Mouse (Mus musculus) liver, postnatal 0 days (tissue): Measurements from ENCODE around the gene Faim2.

ENCODE experiments used
- CTCF ChIP-seq: sonication (generic); IDR thresholded peaks from 2 replicates; pipeline ENCODE4 v1.5.1; 2016; ENCODE audit warnings: antibody characterized with exemption, low read depth
- EP300 ChIP-seq: IDR thresholded peaks from 2 replicates; pipeline ENCODE4 v1.6.1; 2016; ENCODE audit warnings: antibody characterized with exemption, low read depth, mild to moderate bottlenecking

GRCm38 (mm10) chr15:99474576-99474926, 53.4 kb downstream of the Faim2 start, which contains the start of gene Bcdin3d:
- TF ChIP-seq CTCF (peak; percentile 56), EP300 (no peak)
